22 mouse cellular contexts compared by ENCODE assay signal in the genomic region with DNA sequence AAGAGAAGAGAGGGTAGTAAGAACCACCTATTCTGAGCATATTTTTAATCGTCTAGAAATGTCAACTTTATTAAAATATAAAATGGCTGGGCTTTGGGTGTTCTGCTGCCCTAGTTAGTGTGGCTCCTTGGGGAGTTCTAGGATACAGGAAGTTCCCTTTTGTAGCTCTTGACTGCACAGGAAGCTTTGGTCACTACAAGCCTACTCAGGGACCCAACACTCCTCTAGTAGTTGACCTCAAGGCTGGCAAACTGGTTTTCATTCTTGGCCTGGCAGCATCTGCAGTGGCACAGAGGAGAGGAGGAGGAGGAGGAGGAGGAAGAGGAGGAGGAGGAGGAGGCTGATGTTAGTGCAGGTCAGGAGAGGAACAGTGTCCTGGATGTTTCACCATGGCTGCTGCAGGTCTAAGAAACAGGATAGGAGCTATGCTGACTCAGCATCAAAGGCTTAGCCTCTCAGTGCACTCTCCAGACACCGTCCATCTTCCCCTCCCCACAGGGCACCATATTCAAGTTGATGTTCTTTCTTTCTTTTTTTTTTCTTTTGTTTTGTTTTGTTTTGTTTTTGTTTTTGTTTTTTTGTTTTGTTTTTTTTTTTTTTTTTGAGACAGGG. TPM values are rescaled to one million over a fixed set of nuclear protein-coding genes. Genes with fewer than 3 reads are reported as not detected.
A peak's percentile ranks its signal among the peaks of the same experiment; 100 is the strongest.
DNase-seq lines count a peak whose midpoint lies in the region; ATAC-seq and TF ChIP-seq lines count a peak whose summit lies in the region.
"Had no signal": no experiment of that assay in that cellular context is flagged by ENCODE, and none has a peak within 500 bp of the region (broad histone marks: within the 10 kb centered on the region; RNA-seq: fewer than 3 reads in every experiment).

No protein-coding gene starts in this region.

- 83% methylated on average over 2 of the region's 2 CpGs for WGBS in heart, embryonic 10.5 days
- WGBS in heart, embryonic 11.5 days (ENCODE audit: insufficient replicate concordance) = 71% methylated on average over 2 of the region's 2 CpGs
- 40% methylated on average over 2 of the region's 2 CpGs for WGBS in liver, embryonic 12.5 days (ENCODE audit: insufficient replicate concordance)

- TF ChIP-seq CTCF in testis, adult 2 months (IDR thresholded peaks at IDR 0.05; ENCODE audit: control insufficient read depth, insufficient read depth, insufficient replicate concordance, low read depth, low read length) = no peak

- peaks cover 15% of the 10 kb centered on the region for H3K4me1 ChIP-seq in heart, embryonic 10.5 days
- H3K4me1 ChIP-seq in heart, embryonic 11.5 days (ENCODE audit: control insufficient read depth, insufficient read depth, low read length) = peaks cover 9% of the 10 kb centered on the region
- peaks cover 4% of the 10 kb centered on the region; the same call in 1 of the 2 replicates for H3K4me1 ChIP-seq in testis, adult 2 months (ENCODE audit: control insufficient read depth, insufficient read depth, low read length)
- peaks cover 9% of the 10 kb centered on the region for H3K4me1 ChIP-seq in brown adipose tissue, adult 24 weeks (ENCODE audit: control insufficient read depth, insufficient read depth, insufficient read length, low read length)
- no peaks in the 10 kb centered on the region for H3K4me1 ChIP-seq in liver, embryonic 12.5 days

- no peak overlapping the region for H3K9ac ChIP-seq in heart, embryonic 11.5 days (ENCODE audit: low read depth, low read length)
- H3K9ac ChIP-seq in liver, embryonic 12.5 days = no peak overlapping the region
- H3K9ac ChIP-seq: embryonic facial prominence, embryonic 15.5 days; heart, embryonic 15.5 days; hindbrain, embryonic 13.5 days had no signal

- no peaks in the 10 kb centered on the region for H3K27me3 ChIP-seq in heart, embryonic 10.5 days (ENCODE audit: insufficient read depth, poor library complexity, severe bottlenecking)
- no peaks in the 10 kb centered on the region for H3K27me3 ChIP-seq in heart, embryonic 11.5 days (ENCODE audit: control insufficient read depth, insufficient read depth, low read length)
- H3K27me3 ChIP-seq in testis, adult 2 months (ENCODE audit: control insufficient read depth, insufficient read depth, low read length) = no peaks in the 10 kb centered on the region
- no peaks in the 10 kb centered on the region for H3K27me3 ChIP-seq in liver, embryonic 12.5 days (replicated peaks)
- H3K27me3 ChIP-seq: embryonic facial prominence, embryonic 15.5 days; heart, embryonic 15.5 days; hindbrain, embryonic 13.5 days; Patski had no signal

- no peaks in the 10 kb centered on the region for H3K9me3 ChIP-seq in heart, embryonic 10.5 days
- H3K9me3 ChIP-seq in heart, embryonic 11.5 days (replicated peaks; ENCODE audit: control insufficient read depth, low read length) = no peaks in the 10 kb centered on the region
- no peaks in the 10 kb centered on the region for H3K9me3 ChIP-seq in liver, embryonic 12.5 days (replicated peaks)
- H3K9me3 ChIP-seq: embryonic facial prominence, embryonic 15.5 days; forebrain, embryonic 10.5 days; heart, embryonic 15.5 days; hindbrain, embryonic 13.5 days had no signal

- H3K36me3 ChIP-seq in heart, embryonic 10.5 days = no peaks in the 10 kb centered on the region
- H3K36me3 ChIP-seq in heart, embryonic 11.5 days (ENCODE audit: control insufficient read depth, insufficient read depth, low read length) = no peaks in the 10 kb centered on the region
- H3K36me3 ChIP-seq in testis, adult 2 months (ENCODE audit: control insufficient read depth, insufficient read depth, low read length) = no peaks in the 10 kb centered on the region
- no peaks in the 10 kb centered on the region for H3K36me3 ChIP-seq in liver, embryonic 12.5 days
- H3K36me3 ChIP-seq: embryonic facial prominence, embryonic 15.5 days; forebrain, embryonic 10.5 days; heart, embryonic 15.5 days; hindbrain, embryonic 13.5 days had no signal

- H3K27ac ChIP-seq in heart, embryonic 10.5 days = no peak overlapping the region
- H3K27ac ChIP-seq in heart, embryonic 11.5 days (ENCODE audit: low read depth, low read length) = no peak overlapping the region
- H3K27ac ChIP-seq in testis, adult 2 months (ENCODE audit: control insufficient read depth, insufficient read depth, low read depth, low read length) = peak overlapping the region; percentile 54
- H3K27ac ChIP-seq in brown adipose tissue, adult 24 weeks (replicated peaks; ENCODE audit: low read depth, low read length) = peak overlapping the region; percentile 52
- no peak overlapping the region for H3K27ac ChIP-seq in liver, embryonic 12.5 days
- H3K27ac ChIP-seq: forebrain, embryonic 10.5 days; heart, embryonic 15.5 days; hindbrain, embryonic 13.5 days; hindbrain, postnatal 0 days had no signal

- no peak overlapping the region for H3K4me2 ChIP-seq in heart, embryonic 11.5 days
- H3K4me2 ChIP-seq in liver, embryonic 12.5 days = no peak overlapping the region
- H3K4me2 ChIP-seq: embryonic facial prominence, embryonic 15.5 days; heart, embryonic 15.5 days; hindbrain, embryonic 13.5 days had no signal

- ATAC-seq in heart, embryonic 11.5 days (replicated peaks; ENCODE audit: insufficient number of reproducible peaks, low FRiP score, low TSS enrichment) = no peak
- ATAC-seq in activated CD4-positive, CD25-positive, alpha-beta regulatory T cell, adult 4 months = no peak
- ATAC-seq in liver, embryonic 12.5 days = no peak
- ATAC-seq: forebrain, embryonic 14.5 days; hindbrain, postnatal 0 days; Patski had no signal

- peak; percentile 25 for DNase-seq in heart, embryonic 10.5 days (ENCODE audit: low spot score)
- no peak for DNase-seq in testis, postnatal 14 days (ENCODE audit: low spot score)
- DNase-seq: adrenal gland, adult 2 months; adrenal gland, postnatal 25 days; cerebellum, adult 11 months; cerebellum, adult 8-10 months; cerebellum, postnatal 14 days; embryo, embryonic 11 days had no signal

- no peak for TF ChIP-seq POLR2A in testis, adult 2 months (IDR thresholded peaks at IDR 0.05; ENCODE audit: control insufficient read depth, low read depth, low read length)

- H3K4me3 ChIP-seq in heart, embryonic 10.5 days = no peak overlapping the region
- no peak overlapping the region for H3K4me3 ChIP-seq in heart, embryonic 11.5 days (ENCODE audit: low read depth, low read length)
- H3K4me3 ChIP-seq in testis, adult 2 months (ENCODE audit: control insufficient read depth, low read depth, low read length) = no peak overlapping the region
- H3K4me3 ChIP-seq in brown adipose tissue, adult 24 weeks (ENCODE audit: insufficient read depth, low read depth, low read length) = no peak overlapping the region
- no peak overlapping the region for H3K4me3 ChIP-seq in liver, embryonic 12.5 days
- H3K4me3 ChIP-seq: embryonic facial prominence, embryonic 15.5 days; erythroblast, embryonic 14.5 days; forebrain, embryonic 10.5 days; heart, embryonic 15.5 days; hindbrain, embryonic 13.5 days had no signal

RNA-seq across cellular contexts. Expression of gene Txndc2, which starts 38.9 kb away (rescaled TPM):
- polyA plus RNA-seq in heart, embryonic 10.5 days (2016; fragmentation: Nextera tagmentation; extraction: Ambion mirVana) = 0.12 TPM in 1 of 2 replicates, not detected in the other
- polyA plus RNA-seq in heart, embryonic 11.5 days (2014; fragmentation: Nextera tagmentation; extraction: Ambion mirVana) = not detected in 2 replicates
- 219 and 252 TPM in 2 replicates for polyA plus RNA-seq in testis, adult 2 months (2012; rRNA removed)
- polyA plus RNA-seq in brown adipose tissue, adult 24 weeks (2012; ENCODE audit: insufficient read depth, insufficient read length, missing spikeins) = not detected in 2 replicates
- not detected for polyA plus RNA-seq in activated CD4-positive, CD25-positive, alpha-beta regulatory T cell, adult 4 months (2017; shearing (Covaris generic))
- not detected in 2 replicates for polyA plus RNA-seq in liver, embryonic 12.5 days (2016; fragmentation: Nextera tagmentation; extraction: Ambion mirVana)
- polyA plus RNA-seq: erythroblast, embryonic 14.5 days; forebrain, embryonic 10.5 days; heart, embryonic 15.5 days; intestine, embryonic 14.5 days; Patski had no signal

Comparison
In these comparisons a context has a peak if more than half of its experiments do, and no peak if none do; other contexts are left out.
1. H3K27ac ChIP-seq: peak in testis, adult 2 months (single experiment) and brown adipose tissue, adult 24 weeks (single experiment); none in heart, embryonic 10.5 days (single experiment), heart, embryonic 11.5 days (single experiment) and liver, embryonic 12.5 days (single experiment).
2. RNA of gene Txndc2, which starts 38.9 kb away (polyA plus RNA-seq): 219 to 252 TPM in testis, adult 2 months; 0.12 TPM in heart, embryonic 10.5 days, not detected in heart, embryonic 11.5 days, not detected in brown adipose tissue, adult 24 weeks, not detected in activated CD4-positive, CD25-positive, alpha-beta regulatory T cell, adult 4 months and not detected in liver, embryonic 12.5 days; every median in the first group is over 100 times any median in the second.